Mouse (Mus musculus) thymus, postnatal 14 days (tissue): ENCODE measurements around the gene Sned1.
A peak's percentile ranks its signal among the peaks of the same experiment; 100 is the strongest.

Experiments used
- DNase-seq: peaks from one replicate; pipeline ENCODE4 v3.0.0; 2021

Sned1 gene

DNA sequence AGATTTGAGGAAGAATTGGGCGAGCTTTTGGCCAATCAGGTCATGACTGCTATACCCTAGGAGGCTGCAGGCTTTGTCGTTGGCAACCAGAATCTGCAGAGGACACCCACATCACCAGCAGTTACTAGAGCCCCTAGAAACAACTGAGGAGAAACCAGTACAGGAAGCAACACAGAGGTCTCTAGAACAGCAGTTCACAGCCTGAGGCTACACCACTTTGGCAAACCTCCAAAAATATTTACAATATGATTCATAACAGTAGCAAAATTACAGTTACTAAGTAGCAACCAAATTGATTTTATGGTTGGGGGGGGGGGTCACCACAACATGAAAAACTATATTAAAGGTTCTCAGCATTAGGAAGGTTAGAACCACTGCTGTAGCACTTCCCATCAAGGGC lies 99.0 kb downstream of the Sned1 start:
- DNase-seq = no peak

DNA sequence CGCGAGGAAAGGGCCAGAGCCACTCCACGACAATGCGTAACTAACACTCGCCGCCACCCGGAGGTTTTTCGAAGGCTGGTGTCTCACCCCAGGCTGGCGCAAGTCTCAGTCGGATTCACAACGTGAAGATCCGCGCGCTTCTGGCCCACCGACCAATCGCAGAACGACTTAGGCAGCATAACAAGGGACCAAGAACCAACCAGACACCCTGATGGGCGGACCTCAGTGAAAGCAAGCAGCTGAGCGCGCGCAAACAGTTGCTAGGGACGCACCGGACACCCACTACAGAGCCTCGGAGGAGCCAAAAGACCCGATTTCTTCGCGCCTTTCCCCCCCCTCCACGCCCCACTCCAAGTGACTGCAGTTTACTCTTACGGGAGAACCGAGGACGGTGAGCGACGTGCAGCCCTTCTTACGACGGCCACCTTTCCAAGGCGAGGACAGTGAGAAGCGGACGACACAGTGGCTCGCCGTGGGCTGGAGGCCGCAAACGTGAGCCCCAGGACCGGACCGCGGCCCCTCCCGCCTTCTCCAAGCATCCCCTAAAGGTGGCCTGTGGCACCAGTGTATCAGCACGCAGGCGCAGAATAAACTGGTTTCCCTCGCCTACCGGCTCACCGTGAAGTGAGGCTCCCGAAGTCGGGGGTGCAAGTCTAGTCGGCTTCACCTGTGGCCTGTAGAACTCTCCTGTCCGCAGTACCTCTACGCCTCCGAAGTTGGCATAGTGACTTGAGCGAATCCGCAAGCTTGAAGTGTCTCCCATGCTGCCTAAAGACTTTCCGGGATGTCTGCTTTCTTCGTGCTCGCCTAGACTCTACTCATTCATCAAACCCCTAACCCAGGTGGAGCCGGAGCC lies 107.2 kb downstream of the Sned1 start, which contains the start of the genes Ppp1r7 and Pask:
TSS of gene Ppp1r7 (plus strand) at position 207 of the 856 bp plus-strand sequence.
TSS of gene Pask (minus strand) at position 835 of the 856 bp plus-strand sequence.
- DNase-seq = peak; percentile 94

DNA sequence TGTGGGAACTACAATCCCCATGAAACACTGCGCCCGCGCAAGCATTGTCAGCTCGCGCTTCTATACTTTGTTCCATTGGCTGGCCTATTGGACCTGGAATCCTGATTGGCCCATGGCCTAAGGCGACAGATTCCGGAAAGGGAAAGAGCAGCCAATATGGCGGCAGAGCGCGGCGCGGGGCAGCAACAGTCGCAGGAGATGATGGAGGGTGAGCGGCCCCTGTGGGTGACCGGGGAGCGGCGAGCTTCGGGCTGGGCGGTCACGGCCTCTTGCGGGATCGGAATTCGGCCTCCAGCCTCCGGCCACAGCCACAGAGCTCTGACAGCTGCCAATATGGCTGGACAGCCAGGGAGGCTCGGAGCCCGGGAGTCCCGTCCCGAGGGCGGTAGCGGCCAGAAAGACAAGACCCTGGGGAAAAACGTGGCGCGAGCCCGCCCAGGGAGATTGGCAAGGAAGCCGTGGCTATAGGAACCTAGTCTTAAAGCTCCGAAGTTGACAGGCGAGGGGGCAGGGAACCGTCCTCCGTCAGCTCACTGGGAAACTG lies 107.9 kb downstream of the Sned1 start:
- peak; percentile 93 for DNase-seq

DNA sequence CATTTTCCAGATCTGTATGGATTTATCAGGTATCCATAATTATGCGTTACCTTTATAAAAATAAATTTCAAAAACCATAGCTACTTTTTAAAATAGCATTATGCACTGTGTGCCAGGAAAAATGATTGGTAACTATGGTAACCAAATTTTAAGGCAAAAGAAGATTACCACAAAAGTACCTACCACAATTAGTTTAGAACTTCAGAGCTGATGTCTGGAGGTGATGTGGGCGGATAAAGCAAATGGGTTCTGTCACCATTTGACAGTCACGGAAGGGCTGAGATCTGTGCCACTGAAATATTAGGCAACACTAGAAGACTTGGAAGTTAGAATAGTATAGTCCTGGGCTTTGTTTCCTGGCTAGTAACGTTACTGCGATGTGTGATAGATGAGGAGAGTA lies 111.5 kb downstream of the Sned1 start:
- DNase-seq = no peak

DNA sequence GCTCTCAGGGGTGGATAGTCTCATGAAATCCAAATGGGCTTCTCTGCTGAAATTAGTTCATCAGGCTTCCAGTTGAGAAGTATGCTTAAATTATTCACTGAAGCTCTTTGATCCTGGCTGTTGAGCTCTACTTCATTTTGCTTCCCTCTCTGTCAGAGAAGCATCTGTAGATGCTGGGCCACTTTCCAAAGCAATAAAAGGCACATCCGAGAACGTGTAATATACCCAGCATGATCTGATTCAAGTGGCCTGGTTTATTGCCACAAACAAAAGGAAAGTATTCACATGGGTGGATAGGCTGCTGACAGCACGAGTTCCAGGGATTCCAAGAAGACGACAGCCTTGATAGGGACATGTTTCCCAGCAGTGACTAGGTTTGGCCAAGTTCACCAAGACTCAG lies 114.1 kb downstream of the Sned1 start:
- no peak for DNase-seq
